Mouse (Mus musculus) stomach, postnatal 0 days (tissue): ENCODE measurements around the gene Stil.

ENCODE experiments used
- CTCF ChIP-seq: IDR thresholded peaks from 2 replicates; pipeline ENCODE4 v1.5.1; 2016; ENCODE audit warnings: antibody characterized with exemption, low read depth, mild to moderate bottlenecking, moderate library complexity
- EP300 ChIP-seq: optimal IDR thresholded peaks from 2 replicates; pipeline ENCODE3; 2016; ENCODE audit warnings: antibody characterized with exemption

GRCm38 (mm10) chr4:115083031-115083430, 83.1 kb downstream of the Stil start:
- TF ChIP-seq CTCF: no peak
- no peak for TF ChIP-seq EP300
